Mouse (Mus musculus): ENCODE data around the gene Iqsec1. TPM values are rescaled to one million over a fixed set of nuclear protein-coding genes. Genes with fewer than 3 reads are reported as not detected.

The Iqsec1 gene
- total and polyA plus RNA-seq, 2 experiments = 8.9 to 69.3 TPM

DNA sequence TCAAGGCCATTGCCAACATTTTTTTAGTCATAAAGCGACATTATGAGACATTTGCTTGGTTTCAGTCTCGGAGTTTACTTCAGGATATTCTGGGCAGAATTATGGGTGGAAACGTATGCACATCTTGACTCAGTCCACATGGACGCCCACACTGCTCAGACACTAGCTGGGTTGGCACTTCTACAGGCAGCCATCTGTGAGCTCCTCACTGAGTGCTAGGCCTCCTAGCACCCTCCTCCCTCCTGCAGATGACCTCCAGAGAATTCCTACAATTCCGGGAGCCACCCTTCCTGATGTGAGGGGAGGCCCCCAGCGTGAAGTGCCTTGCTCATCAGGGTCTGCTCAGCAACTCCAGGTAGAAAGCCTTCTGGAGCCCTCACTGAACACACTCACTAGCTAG is 158.9 kb downstream of the Iqsec1 start:
- H3K36me3 ChIP-seq (ENCODE audit: control insufficient read depth, insufficient read depth, low read length) = no peaks in the 10 kb centered on the region
- H3K27me3 ChIP-seq (ENCODE audit: control insufficient read depth, insufficient read depth, low read length) = no peaks in the 10 kb centered on the region
- H3K79me2 ChIP-seq (ENCODE audit: control insufficient read depth, insufficient read depth, low read length) = no peaks in the 10 kb centered on the region
- no peak overlapping the region for H3K4me3 ChIP-seq (ENCODE audit: insufficient read depth, low read depth, low read length)
- DNase-seq (ENCODE audit: extremely low read depth, low read depth, low spot score) = no peak
- H3K9ac ChIP-seq (ENCODE audit: low read depth, low read length) = no peak overlapping the region
- H3K4me1 ChIP-seq (ENCODE audit: control insufficient read depth, insufficient read depth, low read length) = no peaks in the 10 kb centered on the region
- TF ChIP-seq CTCF (IDR thresholded peaks at IDR 0.05; ENCODE audit: low read depth, low read length) = no peak
- TF ChIP-seq POLR2A (IDR thresholded peaks at IDR 0.05; ENCODE audit: extremely low read depth, insufficient read depth, low read length) = no peak
- 83% methylated on average over 6 of the region's 6 CpGs for whole genome bisulfite sequencing
- no peak overlapping the region for H3K27ac ChIP-seq (replicated peaks; ENCODE audit: insufficient read depth, low read depth, low read length)

DNA sequence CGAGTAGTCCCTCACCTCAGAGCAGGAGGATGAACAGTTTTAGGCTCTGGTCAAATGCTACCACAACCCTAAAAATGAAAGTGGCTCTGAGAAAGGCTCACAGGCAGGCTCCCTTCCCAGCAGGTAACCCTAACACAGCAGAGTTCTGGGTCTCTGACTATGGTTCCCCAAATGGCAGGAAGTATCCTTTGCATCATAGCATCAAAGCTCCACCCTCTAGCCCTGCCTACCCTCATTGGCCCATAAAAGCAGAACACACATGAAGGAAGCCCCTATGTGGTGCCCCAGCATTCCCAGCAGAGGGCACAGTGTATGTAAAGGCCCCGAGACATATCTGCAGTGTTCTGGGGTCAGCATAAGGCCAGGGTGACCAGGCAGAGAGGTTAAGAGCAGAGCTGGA is 163.4 kb downstream of the Iqsec1 start:
- Histone ChIP-seq H3K27ac (replicated peaks; ENCODE audit: insufficient read depth, low read depth, low read length) (no peak overlapping the region), H3K4me3 (ENCODE audit: insufficient read depth, low read depth, low read length) (no peak overlapping the region), H3K27me3 (ENCODE audit: control insufficient read depth, insufficient read depth, low read length) (no peaks in the 10 kb centered on the region), H3K9ac (ENCODE audit: low read depth, low read length) (no peak overlapping the region), H3K4me1 (ENCODE audit: control insufficient read depth, insufficient read depth, low read length) (no peaks in the 10 kb centered on the region), H3K36me3 (ENCODE audit: control insufficient read depth, insufficient read depth, low read length) (no peaks in the 10 kb centered on the region), H3K79me2 (ENCODE audit: control insufficient read depth, insufficient read depth, low read length) (no peaks in the 10 kb centered on the region)
- no peak for TF ChIP-seq CTCF (IDR thresholded peaks at IDR 0.05; ENCODE audit: low read depth, low read length)
- TF ChIP-seq POLR2A (IDR thresholded peaks at IDR 0.05; ENCODE audit: extremely low read depth, insufficient read depth, low read length) = no peak
- WGBS = 87% methylated on average over 2 of the region's 2 CpGs
- DNase-seq (ENCODE audit: extremely low read depth, low read depth, low spot score) = no peak

DNA sequence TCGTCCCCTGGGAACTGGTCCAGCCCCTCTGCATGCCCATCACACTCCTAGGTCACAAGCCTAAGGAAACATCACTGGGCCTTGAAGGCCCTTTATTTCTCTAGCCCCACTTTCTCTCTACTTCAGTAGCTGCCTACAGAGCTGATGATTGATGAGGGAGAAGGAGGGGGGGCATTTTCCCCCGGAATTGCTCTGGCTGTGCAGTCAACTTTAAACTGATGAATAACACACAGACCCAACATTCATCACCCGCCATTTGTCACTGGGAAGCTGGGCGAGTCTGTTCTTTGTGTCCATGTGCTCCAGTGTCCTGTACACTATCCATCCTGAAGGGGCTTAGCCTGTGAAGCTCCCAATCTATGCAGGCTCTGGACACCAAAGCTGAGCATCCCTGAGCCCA is 165.2 kb downstream of the Iqsec1 start:
- no peak overlapping the region for H3K27ac ChIP-seq (replicated peaks; ENCODE audit: insufficient read depth, low read depth, low read length)
- no peaks in the 10 kb centered on the region for H3K79me2 ChIP-seq (ENCODE audit: control insufficient read depth, insufficient read depth, low read length)
- 72% methylated on average over 4 of the region's 4 CpGs for WGBS
- no peaks in the 10 kb centered on the region for H3K4me1 ChIP-seq (ENCODE audit: control insufficient read depth, insufficient read depth, low read length)
- no peaks in the 10 kb centered on the region for H3K36me3 ChIP-seq (ENCODE audit: control insufficient read depth, insufficient read depth, low read length)
- DNase-seq (ENCODE audit: extremely low read depth, low read depth, low spot score) = no peak
- TF ChIP-seq POLR2A (IDR thresholded peaks at IDR 0.05; ENCODE audit: extremely low read depth, insufficient read depth, low read length) = no peak
- TF ChIP-seq CTCF (IDR thresholded peaks at IDR 0.05; ENCODE audit: low read depth, low read length) = no peak
- no peaks in the 10 kb centered on the region for H3K27me3 ChIP-seq (ENCODE audit: control insufficient read depth, insufficient read depth, low read length)
- no peak overlapping the region for H3K9ac ChIP-seq (ENCODE audit: low read depth, low read length)
- no peak overlapping the region for H3K4me3 ChIP-seq (ENCODE audit: insufficient read depth, low read depth, low read length)

DNA sequence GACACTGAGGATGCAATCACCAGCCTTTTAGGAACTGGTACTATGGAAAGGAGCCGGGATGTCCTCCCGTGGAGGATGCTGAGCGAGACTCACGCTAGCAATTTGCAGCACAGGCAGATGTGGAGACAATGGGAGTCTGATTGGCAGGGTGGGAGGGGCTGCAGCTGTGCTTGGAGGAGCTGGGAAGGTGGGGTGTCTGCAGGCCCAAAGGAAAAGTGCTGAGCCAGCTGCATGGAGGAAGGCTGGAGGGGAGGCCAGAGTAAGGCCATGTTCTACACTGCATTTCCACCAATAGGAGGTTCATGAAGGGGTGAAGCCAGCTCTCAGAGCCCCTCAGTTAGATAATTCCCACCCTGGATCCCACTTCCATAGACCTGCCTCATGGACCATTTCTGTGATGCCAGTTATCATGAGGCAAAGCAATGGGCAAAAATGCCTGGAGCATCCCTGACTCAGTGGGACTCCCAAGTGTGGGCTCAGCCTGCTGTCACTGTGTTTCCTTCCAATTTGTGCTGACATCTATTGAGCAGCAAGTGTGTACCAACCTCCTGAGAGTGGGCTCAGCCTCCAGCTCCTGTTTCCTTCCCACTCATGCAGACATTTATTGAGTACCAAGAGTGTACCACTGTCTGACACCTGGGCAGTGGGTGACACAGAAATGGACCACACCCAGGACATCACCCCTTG is 166.4 kb downstream of the Iqsec1 start:
- H3K79me2 ChIP-seq (ENCODE audit: control insufficient read depth, insufficient read depth, low read length) = no peaks in the 10 kb centered on the region
- no peak overlapping the region for H3K9ac ChIP-seq (ENCODE audit: low read depth, low read length)
- H3K4me3 ChIP-seq (ENCODE audit: insufficient read depth, low read depth, low read length) = no peak overlapping the region
- WGBS = 82% methylated on average over 4 of the region's 4 CpGs
- no peaks in the 10 kb centered on the region for H3K27me3 ChIP-seq (ENCODE audit: control insufficient read depth, insufficient read depth, low read length)
- H3K27ac ChIP-seq (replicated peaks; ENCODE audit: insufficient read depth, low read depth, low read length) = no peak overlapping the region
- TF ChIP-seq CTCF (IDR thresholded peaks at IDR 0.05; ENCODE audit: low read depth, low read length) (no peak), POLR2A (IDR thresholded peaks at IDR 0.05; ENCODE audit: extremely low read depth, insufficient read depth, low read length) (no peak)
- no peaks in the 10 kb centered on the region for H3K36me3 ChIP-seq (ENCODE audit: control insufficient read depth, insufficient read depth, low read length)
- H3K4me1 ChIP-seq (ENCODE audit: control insufficient read depth, insufficient read depth, low read length) = no peaks in the 10 kb centered on the region
- no peak for DNase-seq (ENCODE audit: extremely low read depth, low read depth, low spot score)

DNA sequence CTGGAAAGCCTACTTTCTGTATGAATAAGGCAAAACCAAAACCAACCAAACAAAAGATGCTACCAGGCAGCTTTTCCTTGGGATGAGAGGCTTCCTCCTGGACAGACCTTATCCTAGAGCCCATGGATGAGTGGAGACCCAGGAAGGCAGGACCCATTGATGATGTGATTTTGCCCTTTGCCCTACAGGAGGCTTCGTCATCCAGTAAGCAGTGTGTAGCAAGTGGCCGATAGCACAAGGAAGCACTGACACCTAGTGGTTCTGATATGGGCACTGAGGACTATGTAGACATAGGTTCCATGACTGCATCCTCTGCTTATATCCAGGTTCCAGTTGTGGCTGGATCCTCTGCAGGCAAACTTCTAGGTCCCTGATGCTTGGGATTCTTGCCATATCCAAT is 168.6 kb downstream of the Iqsec1 start:
- Histone ChIP-seq H3K4me1 (ENCODE audit: control insufficient read depth, insufficient read depth, low read length) (no peaks in the 10 kb centered on the region), H3K9ac (ENCODE audit: low read depth, low read length) (no peak overlapping the region), H3K79me2 (ENCODE audit: control insufficient read depth, insufficient read depth, low read length) (no peaks in the 10 kb centered on the region), H3K36me3 (ENCODE audit: control insufficient read depth, insufficient read depth, low read length) (no peaks in the 10 kb centered on the region), H3K27me3 (ENCODE audit: control insufficient read depth, insufficient read depth, low read length) (no peaks in the 10 kb centered on the region), H3K27ac (replicated peaks; ENCODE audit: insufficient read depth, low read depth, low read length) (no peak overlapping the region), H3K4me3 (ENCODE audit: insufficient read depth, low read depth, low read length) (no peak overlapping the region)
- TF ChIP-seq POLR2A (IDR thresholded peaks at IDR 0.05; ENCODE audit: extremely low read depth, insufficient read depth, low read length) (no peak), CTCF (IDR thresholded peaks at IDR 0.05; ENCODE audit: low read depth, low read length) (peak; percentile 29)
- WGBS = 27% methylated on average over 2 of the region's 2 CpGs
- DNase-seq (ENCODE audit: extremely low read depth, low read depth, low spot score) = peak; percentile 49

DNA sequence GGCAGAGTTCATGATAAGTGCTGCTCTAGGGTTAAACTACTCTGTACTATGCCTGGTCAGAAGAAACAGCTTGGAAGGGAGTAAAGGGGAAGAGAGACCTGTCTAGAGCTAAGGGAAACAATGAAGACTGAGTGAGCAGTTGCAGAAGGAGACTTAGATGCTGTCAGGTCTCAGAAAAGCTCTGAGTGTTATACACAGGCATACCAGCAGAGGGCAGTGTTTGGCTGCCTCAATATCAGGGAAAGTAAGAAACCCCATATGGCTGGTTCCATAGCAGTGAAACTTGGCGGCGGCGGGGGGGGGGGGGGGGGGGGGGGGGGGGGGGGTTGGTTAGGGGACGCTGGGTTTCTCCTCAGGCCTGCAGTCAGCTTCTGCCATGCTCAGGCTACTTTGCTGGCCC is 169.5 kb downstream of the Iqsec1 start:
- WGBS = no CpG with 5 or more reads among the region's 4 CpGs
- no peak overlapping the region for H3K9ac ChIP-seq (ENCODE audit: low read depth, low read length)
- DNase-seq (ENCODE audit: extremely low read depth, low read depth, low spot score) = peak; percentile 58
- no peak for TF ChIP-seq POLR2A (IDR thresholded peaks at IDR 0.05; ENCODE audit: extremely low read depth, insufficient read depth, low read length)
- peak; percentile 37; the same call in 1 of the 2 replicates for TF ChIP-seq CTCF (IDR thresholded peaks at IDR 0.05; ENCODE audit: low read depth, low read length)
- H3K4me3 ChIP-seq (ENCODE audit: insufficient read depth, low read depth, low read length) = no peak overlapping the region
- no peaks in the 10 kb centered on the region for H3K36me3 ChIP-seq (ENCODE audit: control insufficient read depth, insufficient read depth, low read length)
- H3K4me1 ChIP-seq (ENCODE audit: control insufficient read depth, insufficient read depth, low read length) = no peaks in the 10 kb centered on the region
- no peak overlapping the region for H3K27ac ChIP-seq (replicated peaks; ENCODE audit: insufficient read depth, low read depth, low read length)
- no peaks in the 10 kb centered on the region for H3K27me3 ChIP-seq (ENCODE audit: control insufficient read depth, insufficient read depth, low read length)
- H3K79me2 ChIP-seq (ENCODE audit: control insufficient read depth, insufficient read depth, low read length) = no peaks in the 10 kb centered on the region
